Mouse (Mus musculus): ENCODE data around the gene Slc30a2.
A peak's percentile ranks its signal among the peaks of the same experiment; 100 is the strongest.
"Not testable (repeated sequence)": the region's sequence is repeated elsewhere in the genome, so short reads cannot be mapped to it uniquely, and the experiment has no call there.

Gene Slc30a2

GRCm38 (mm10) chr4:134321524-134321923 lies 21.5 kb upstream of the Slc30a2 start:
- no peak for DNase-seq (ENCODE audit: extremely low spot score)

DNA sequence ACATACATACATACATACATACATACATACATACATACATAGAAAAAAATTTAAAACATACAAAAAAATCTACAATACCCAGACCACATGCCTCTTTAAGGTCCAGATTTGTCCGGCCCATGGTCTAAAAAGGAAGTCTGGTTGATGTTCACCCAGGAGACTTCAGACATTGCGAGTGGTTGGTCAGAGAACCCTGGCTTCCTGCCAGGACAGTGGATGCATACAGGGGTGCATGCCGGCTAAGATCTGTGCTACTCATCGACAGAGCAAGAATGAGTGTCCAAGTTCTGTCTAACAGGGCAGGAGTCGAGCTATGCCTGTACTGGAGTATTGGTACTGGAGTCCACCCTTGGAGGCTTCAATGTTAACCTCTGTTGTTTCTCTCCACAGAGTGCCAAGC lies 18.3 kb upstream of the Slc30a2 start:
- DNase-seq (ENCODE audit: extremely low spot score), result no peak

DNA sequence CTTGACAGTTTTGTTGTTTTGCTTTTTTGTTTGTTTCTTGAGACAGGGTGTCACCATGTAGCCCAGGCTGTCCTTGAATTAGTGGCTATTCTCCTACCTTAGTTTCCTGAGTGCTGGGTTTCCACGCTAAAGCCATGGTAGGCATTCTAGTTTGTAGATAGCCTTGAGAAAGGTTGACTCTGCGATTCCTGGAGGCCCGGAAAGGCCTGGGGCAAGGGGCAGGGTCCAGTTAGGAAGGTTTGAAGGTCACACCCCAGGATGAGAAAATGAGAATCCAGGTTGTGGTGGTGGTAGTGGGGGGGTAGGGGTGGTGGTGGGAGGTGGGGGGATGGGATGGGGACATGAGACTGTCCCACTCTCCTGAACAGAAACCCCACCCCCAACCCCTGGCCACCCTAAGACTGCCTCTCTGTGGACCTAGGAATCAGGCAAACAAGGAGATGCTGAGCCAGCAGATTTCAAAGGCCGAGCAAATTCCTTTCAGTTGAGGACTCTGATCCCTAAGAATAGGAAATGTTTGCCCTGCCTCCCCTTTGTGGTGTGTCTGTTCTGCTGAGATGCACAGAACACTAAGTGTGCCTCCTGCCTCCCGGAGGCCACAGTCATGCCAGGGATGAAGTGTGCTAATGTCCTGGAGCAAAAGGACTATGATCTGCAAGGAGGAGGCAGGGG lies 16.0 kb upstream of the Slc30a2 start:
- DNase-seq (ENCODE audit: extremely low spot score), result no peak

GRCm38 (mm10) chr4:134328151-134328550 lies 14.8 kb upstream of the Slc30a2 start:
- no peak for DNase-seq (ENCODE audit: extremely low spot score)

DNA sequence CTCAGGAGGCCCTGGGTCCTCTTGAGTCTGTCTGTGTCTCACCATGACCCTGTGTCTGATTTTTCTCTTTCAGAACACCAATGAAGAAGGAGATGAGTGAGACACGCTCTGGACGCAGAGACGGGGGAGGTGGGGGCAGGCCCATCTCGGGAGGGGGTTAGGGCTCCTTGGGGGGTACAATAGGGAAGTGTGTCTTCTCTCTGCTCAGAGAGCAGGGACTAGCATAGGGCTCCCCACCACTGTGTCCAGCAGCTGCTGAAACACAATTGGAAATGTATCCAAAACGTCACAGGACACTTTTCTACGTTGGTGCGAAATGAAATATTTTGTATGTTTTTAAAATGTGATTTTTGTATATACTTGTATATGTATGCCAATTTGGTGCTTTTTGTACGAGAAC lies 14.1 kb upstream of the Slc30a2 start:
- no peak for DNase-seq (ENCODE audit: extremely low spot score)

DNA sequence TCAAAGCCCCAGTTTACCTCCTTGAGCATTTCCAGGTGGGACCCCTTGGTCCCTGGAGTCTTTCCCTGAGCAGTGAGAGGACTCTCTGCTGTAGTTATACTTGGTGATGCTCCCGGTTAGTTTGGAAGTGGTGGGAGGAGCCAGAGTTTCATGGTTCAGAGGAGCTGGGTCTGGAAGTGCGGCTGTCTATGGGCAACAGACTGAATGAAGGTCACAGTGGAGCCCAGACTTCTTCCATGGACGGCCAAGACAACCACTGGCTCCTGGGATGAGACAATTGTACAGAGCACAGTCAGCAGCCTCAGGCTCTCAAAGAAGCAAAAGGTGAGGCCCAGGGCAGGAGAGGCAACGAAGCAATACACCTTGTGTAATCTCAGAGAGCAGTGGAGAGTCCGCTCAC lies 12.7 kb upstream of the Slc30a2 start:
- no peak for DNase-seq (ENCODE audit: extremely low spot score)

GRCm38 (mm10) chr4:134341231-134341630 lies 1.8 kb upstream of the Slc30a2 start:
- DNase-seq (ENCODE audit: extremely low spot score), result not testable (repeated sequence)

DNA sequence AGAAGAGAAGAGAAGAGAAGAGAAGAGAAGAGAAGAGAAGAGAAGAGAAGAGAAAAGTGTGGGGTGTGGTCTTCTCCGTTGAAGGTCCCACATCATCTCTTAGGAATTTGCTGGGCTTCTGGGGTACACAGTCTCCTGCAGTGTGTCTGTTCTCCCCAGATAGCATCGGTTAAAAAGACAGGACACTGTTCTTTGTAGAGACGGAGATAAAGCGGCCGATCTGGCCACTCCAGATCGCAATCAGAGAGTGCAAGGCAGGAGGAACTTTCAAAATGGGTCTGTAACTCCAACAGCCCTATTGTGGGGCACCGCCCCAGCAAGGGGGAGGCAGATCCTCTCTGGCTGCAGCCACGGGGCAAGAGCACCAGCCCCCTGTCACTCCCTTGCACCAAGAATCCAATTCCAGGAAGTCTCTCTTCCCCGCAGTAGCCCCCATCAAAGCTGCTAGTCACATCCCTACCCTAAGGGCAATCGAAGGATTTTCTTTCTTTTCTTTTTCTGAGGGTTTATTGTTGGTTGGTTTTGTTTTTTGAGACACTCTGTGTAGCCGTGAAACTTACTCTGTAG lies 685 bp upstream of the Slc30a2 start:
- DNase-seq (ENCODE audit: extremely low spot score), result no peak

DNA sequence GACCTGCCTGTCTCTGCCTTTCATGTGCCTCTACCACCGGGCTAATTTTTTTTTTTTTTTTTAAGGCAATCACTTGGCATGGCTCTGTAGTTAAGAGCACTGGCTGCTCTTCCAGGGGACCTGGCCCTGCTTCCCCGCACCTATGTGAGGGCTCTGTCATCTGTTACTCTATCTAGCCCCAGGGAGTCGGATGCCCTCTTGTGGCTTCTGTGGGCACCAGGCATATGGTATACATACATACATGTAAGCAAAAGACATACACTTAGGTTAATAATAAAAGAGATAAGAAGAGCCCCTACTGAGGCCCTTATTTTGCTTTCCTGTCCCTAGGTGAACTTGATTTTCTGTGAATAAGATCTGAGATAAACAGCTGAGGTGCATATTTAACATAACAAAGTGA lies 1.6 kb downstream of the Slc30a2 start:
- no peak for DNase-seq (ENCODE audit: extremely low spot score)

- DNase-seq (ENCODE audit: extremely low spot score), result no peak
Observed at GRCm38 (mm10) chr4:134345802-134346201, 2.8 kb downstream of the Slc30a2 start.

GRCm38 (mm10) chr4:134348078-134348477 lies 5.1 kb downstream of the Slc30a2 start:
- no peak for DNase-seq (ENCODE audit: extremely low spot score)

- no peak for DNase-seq (ENCODE audit: extremely low spot score)
Observed at GRCm38 (mm10) chr4:134348545-134348944, 5.6 kb downstream of the Slc30a2 start.

GRCm38 (mm10) chr4:134349829-134350228 lies 6.8 kb downstream of the Slc30a2 start:
- no peak for DNase-seq (ENCODE audit: extremely low spot score)

GRCm38 (mm10) chr4:134350641-134351040 lies 7.7 kb downstream of the Slc30a2 start:
- DNase-seq (ENCODE audit: extremely low spot score), result no peak

- no peak for DNase-seq (ENCODE audit: extremely low spot score)
Observed at GRCm38 (mm10) chr4:134351329-134352260, 8.6 kb downstream of the Slc30a2 start.

DNA sequence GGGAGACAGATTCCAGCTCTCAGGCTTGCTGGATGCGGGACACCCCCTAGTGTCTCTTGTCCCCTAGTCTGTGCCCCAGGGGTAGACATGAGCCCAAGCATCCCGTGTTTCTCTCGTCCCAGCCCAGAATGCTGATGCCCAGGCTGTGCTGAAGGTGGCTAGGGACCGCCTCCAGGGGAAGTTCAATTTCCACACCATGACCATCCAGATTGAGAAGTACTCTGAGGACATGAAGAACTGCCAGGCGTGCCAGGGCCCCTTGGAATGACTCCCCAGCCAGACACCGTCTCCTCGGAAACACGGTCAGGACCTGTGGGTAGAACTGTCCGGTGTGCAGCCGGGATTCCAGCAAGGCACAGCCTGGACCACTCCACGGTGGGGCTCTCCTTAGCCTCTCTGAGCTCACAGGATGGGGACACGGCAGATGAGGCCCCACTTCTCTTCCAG lies 9.3 kb downstream of the Slc30a2 start:
- no peak for DNase-seq (ENCODE audit: extremely low spot score)

DNA sequence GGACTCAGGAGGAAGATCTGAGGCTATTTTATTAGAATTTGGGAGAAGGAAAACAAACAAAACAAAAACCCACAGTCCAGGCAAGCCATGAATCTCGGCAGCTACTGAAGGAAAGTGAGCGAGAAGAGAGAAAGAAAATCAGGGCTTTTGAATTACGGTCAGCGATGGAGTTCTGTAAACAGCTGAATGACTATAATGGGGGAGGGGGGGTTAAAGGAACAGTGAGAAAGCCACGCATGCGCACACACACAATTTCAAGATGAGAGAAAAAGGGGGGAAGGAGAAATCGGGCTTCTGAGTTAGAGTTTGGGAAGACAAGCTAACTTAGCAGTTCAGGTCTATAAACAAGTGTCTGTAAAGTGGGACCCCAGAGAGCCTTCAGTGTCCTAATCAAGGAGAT lies 9.9 kb downstream of the Slc30a2 start:
- no peak for DNase-seq (ENCODE audit: extremely low spot score)

DNA sequence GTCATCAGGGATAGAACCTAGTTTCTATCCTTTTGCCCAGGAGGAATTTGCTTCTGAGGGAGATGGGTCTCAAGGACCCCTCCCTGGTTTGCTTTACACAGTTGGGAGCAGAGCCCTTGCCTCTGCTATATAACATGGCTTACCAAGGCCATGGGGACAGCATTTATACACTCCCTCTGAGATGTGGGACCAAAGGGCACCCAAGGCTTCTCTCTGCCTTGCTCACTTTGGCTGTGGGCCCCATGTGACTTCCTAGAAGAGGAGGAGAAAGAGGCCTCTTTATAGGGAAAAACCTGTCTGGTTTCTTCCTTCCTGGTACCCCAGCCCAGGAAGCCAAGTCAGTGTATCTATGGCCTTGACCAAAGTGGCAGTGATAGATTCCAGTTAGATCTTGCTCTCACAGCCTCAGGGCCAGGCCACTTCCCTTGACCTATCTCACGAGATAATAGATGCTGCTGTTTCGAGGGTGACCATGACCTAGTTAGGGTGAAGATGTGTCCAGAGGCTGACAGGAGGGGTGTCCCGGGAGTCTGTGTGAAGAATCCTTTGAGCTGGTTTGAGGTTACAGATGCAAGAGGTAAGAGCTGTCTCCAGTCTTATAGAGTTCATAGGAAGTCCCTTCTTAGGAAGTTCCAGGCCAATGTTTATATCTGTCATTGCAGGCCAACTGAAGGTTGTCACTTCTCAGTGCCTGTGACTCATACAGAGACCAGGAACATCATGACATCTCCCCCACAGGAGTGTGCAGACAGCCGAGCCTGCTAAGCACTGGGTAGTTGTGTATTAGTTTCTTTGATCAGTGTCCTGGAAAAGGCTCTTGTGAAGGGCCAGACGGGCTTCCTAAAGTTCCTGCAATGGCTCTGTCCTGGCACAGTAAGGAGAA lies 10.8 kb downstream of the Slc30a2 start:
- no peak for DNase-seq (ENCODE audit: extremely low spot score)

GRCm38 (mm10) chr4:134355841-134356452 lies 13.0 kb downstream of the Slc30a2 start:
- DNase-seq (ENCODE audit: extremely low spot score), result no peak

- DNase-seq (ENCODE audit: extremely low spot score), result peak; percentile 61
Observed at GRCm38 (mm10) chr4:134356591-134357460, 13.8 kb downstream of the Slc30a2 start.

All from embryo, embryonic 9.5 days (tissue).